Mouse (Mus musculus): ENCODE data around the gene Nr2c1.

DNA sequence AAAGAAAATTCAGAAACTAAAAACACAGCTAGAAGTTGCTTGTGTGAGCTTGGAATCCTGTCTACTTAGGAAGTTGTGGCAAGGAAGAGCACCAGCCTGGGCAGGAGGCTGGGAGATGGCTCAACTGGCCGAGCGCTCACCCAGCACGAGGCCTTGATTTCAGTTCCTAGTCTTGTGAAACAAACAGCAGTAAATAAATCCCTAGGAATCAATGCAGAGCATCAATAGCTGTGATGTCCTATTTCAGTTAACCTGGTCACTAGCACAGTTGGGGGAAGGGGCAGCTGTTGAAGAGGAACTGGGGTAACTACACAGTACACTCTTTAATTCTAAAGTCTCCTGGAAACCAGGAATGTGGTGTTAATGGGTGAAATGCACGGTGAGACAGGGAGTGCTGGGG, 57.1 kb downstream of the Nr2c1 start:
- TF ChIP-seq CTCF (IDR thresholded peaks at IDR 0.05; ENCODE audit: control insufficient read depth, insufficient read depth, insufficient replicate concordance, low read depth, low read length): no peak
- no peak for TF ChIP-seq POLR2A (IDR thresholded peaks at IDR 0.05; ENCODE audit: control insufficient read depth, low read depth, low read length)

Measured in testis, adult 2 months (tissue).